Mouse (Mus musculus) frontal cortex, postnatal 14 days (tissue): ENCODE results near the gene Mrpl27.
"Not testable (repeated sequence)": the region's sequence is repeated elsewhere in the genome, so short reads cannot be mapped to it uniquely, and the experiment has no call there.

Source experiments
- DNase-seq, 2 experiments: peaks; one replicate each; pipeline ENCODE4 v3.0.0; 2022; ENCODE audit warnings: low spot score in 2 of 2

Mrpl27 gene

DNA sequence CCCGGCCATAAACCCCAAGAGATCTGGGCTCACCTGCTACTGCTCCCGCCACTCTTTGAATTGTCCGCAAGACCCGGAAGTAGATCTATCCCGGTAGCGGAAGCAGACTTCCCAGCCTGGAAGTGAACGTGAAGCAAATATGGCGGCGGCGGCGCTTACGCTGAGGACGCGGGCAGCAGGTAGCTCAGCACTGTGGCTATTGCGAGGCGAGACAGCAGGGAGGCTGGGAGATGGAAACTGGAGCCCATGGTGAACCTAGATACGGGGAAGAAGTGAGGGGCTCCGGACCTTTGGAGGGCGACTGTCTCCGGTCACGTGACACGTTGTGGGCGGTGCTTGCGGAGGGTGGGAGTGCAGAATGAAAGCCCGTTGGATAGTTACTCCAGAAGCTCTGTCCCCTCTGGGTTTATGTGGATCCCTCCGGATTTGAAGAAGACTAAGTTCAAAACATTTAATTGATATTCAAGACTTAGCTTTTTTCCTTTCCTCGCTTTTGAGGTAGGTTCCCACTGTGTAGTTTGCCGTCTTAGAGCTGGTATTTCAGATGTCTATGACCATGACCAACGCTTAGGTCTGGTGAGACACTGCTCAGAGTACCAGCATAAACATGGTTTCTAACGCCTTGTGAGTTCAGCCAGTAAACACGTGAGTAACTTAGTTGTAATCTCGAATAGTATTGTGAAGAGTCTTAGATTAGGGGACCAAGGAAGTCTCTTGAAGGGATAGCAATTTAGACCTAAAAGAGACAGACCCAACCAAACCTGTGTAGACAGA lies at the start of gene Mrpl27, which contains the start of gene Eme1:
Mrpl27 (plus strand) TSS at position 105 of the 774 bp plus-strand sequence.
Eme1 (minus strand) TSS at position 302 of the 774 bp plus-strand sequence.
- peak; percentile 70 to 78 for DNase-seq

DNA sequence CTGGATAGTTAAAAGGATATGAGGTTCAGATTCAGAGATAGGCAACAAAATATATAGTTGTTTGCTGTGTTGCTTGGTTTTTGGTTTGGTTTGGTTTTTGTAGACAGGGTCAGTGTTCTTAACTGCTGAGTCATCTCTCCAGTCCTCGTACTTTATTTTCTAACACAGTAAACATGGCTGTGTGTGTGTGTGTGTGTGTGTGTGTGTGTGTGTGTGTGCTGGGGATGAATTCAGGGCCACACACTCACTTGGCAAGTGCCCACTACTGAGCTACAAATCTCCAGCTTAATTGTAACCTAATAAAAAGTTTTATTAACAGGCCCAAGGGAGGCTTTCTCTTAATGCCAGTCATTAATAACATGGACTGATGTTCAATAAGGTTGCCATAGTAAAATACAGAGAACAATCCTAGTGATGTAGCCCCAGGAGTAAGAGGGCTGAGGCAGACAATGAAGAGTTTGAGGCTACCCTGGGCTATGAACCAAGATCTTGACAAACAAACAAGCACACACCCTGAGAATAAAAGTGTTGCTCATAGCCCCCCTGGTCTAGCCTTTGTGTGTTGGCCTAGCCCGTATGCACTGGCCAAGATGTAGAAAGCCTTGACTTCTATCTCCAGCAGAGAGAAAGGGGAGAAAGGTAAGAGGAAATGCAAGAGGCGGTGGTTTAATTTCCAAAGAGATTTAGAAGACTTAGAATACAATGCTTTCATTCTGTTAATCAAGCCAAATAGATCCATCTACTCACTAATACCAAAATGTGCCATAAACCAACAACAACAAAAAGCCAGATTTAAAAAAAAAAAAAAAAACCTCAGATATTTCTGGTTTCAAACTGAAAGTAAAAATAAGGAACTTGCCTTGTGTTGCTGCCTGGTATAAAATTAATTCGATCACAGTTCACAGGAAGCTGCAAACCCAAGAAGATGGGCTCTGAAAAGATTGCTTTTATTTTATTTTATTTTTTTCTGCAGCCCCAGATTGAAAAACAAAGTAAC lies 42.5 kb upstream of the Mrpl27 start:
- no peak for DNase-seq

DNA sequence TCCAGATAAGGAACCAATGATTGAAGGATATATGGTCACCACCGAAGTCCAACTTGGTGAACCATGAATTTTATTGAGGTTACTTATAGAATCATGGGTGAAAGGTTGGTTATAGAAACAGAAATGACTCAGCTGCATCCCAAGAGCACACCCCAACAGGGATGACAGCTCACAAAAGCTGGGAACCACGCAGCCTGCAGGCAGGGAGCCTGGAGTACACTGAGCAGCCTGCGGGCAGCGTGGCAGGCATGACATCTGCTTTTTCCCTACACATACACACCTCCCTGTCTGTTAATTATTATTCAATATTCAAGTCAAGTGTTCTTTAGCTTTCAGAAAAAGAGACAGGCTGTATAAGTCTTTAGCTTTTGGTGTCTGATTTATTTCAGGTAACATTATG lies 39.0 kb upstream of the Mrpl27 start:
- DNase-seq, result no peak

DNA sequence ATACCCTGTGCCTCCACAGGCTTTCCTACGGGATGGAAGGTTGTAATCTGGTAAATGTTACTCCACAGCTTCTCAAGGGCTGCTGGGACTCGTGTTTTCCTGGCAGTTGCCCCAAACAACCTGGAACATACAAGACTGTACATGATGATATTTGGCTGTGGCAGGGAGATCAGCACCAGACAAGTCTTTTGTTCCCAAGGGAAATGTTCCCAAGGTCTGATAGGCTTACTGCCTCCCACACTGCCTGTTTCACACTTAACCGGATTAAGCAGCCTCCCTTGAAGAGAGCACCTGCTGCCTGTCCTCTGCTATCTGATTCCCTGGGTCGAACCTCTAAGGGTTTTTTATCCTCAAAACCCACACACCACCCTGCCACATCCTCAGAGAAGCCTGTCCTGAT lies 38.1 kb upstream of the Mrpl27 start:
- DNase-seq, result no peak

DNA sequence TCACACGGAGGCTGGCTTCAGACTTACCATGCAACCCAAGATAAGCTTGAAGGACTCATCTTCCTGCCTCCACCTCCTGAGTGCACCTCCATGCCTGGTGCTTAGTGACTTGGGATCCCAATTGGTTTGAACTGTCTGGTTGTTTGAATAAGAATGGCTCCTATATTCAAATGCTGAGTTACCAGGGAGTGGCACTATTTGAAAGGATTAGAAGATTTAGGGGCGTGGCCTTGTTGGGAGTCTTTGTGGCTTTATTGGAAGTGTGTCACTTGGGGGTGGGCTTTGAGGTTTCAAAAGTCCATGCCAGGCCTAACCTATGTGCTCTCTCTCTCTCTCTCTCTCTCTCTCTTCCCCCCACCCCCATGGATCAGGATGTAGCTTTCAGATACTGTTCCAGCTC lies 35.9 kb upstream of the Mrpl27 start:
- no peak for DNase-seq

DNA sequence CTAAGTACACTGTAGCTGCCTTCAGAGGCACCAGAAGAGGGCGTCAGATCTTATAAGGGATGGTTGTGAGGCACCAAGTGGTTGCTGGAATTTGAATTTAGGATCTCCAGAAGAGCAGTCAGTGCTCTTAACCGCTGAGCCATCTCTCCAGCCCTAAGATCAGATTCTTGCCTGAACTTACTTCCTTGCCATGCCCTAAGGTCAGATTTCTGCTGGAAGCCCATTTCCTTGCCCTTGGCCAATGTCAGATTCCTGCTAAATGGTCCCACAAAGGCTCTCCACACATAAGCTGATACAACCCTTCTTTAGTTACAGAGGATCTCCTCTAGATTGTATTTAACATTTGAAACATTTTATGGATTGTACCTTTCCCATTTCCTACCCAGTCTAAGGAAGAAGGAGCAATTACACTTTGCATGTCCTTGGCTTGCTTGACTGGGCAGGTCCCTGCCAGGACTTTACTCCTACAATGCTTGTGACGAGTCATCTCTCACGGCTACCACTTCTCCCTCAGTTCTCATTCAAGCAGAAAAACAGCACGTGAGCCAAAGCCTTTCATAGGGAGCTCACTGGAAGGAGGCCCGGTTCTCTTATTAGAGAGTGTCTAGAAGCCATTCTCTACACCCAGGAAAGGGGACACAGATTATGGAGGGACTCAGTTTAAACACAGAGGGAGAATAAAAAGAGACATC lies 32.7 kb upstream of the Mrpl27 start:
- DNase-seq, result no peak

DNA sequence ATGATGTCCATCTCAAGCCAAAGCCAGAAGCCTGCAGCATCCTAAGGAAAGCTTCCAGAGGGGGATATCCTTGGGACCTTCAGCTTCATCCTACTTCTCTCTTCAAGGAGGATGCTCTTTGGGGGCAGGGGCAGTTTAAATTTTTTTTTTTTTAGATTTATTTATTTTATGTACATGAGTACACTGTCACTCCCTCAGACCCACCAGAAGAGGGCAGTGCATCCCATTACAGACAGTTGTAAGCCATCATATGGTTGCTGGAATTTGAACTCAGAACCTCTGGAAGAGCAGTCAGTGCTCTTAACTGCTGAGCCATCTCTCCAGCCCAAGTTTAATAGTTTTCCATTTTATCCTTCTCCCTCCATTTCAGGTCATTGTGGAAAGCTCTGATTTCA lies 32.1 kb upstream of the Mrpl27 start:
- DNase-seq, result no peak

DNA sequence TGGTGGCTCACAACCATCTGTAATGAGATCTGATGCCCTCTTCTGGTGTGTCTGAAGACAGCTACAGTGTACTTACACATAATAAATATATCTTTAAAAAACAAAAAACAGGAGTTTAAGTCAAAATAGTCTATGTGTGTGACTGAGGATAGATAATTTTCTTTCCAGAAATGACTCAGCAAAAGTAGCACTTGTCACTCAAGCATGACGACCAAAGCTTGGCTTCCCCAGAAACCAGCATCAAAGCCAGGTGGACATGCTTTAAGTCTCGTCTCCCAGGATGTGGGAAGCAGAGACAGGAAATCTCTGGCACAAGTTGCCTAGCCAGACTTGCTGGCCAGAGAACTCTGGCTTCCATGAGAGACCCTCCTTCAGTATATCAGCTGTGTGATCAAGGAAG lies 31.4 kb upstream of the Mrpl27 start:
- DNase-seq, result no peak

DNA sequence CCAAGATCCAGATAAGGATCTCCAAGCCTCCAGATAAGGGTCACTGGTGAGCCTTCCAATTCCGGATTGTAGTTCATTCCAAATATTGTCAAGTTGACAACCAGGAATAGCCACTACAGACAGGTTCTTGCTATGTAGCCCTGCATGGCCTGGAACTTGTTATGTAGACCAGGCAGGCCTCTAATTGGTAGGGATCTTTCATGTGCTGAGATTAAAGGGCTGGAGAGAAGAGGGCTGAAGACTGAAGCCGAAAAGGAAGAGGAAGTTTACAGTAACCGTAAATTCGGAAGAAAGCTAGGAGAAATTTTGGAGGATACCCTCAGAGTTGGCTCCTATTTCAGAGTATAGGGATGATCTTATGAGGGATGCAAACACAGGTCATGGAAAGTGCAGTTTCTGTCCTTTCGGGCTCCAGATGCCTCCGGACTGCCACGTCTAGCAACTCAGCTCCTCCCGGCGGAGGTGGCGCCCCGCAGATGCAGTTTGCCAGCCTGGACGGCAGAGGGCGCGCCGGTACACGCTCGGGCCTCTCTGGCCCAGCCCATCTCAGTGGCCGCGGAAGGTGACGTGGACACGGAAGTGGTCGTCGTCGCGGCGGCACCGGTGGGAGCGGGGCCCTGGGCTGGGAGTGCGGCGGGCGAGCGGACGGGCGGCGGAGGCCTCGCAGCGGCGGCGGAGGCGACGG lies 24.2 kb upstream of the Mrpl27 start, which contains the start of gene Lrrc59:
Lrrc59 (plus strand) TSS at position 569 of the 685 bp plus-strand sequence.
- DNase-seq, result peak; percentile 87 to 95

DNA sequence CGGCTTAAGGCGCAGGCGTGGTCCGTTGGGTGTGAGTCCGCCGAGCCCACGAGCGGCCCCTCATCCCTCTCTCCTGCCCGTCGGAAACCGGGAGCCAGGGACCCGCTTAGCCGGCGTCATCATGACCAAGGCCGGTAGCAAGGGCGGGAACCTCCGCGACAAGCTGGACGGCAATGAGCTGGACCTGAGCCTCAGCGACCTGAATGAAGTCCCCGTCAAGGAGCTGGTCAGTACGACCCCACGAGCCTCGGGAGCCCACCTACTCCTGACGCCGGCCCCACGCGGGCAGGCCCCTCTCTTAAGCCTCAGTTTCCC lies 23.7 kb upstream of the Mrpl27 start:
- DNase-seq, result no peak

DNA sequence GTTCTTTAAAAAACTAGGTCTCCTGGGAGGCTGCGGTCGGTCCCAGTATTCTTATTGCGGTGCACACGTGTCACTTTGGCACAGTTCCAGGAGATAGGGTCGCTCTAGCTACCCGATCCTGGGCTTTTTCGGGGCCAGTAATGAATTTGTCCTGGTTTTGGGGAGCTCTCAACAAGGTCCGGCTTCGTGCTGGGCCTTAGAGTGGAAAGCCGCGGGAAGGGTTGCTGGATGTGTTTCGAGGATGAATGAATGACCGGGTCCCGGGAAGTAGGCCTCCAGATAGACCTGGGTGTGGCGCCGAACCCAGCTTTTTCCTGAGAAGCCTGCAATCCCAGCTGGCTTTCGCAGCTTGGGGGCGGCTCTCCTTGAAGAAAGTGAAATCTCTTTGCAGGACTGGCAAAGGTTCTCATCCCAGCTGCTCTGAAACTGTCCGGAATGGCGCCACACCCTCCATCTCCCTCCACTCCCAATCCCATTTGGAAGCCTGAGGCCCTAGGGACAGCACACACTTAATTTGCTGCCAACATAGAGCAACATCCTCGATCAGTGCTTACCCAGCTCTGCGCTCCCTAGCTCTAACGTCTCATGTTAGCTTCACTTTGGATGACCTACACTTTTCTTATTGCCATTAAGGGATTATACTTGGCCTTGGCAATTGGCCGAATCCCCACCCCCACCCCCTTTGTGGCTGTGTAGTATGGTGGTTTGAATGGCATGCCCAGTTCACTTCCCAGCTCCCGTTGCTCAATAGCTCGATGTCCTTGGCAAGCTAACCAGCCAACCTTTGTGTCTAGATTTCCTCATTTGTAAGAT lies 23.2 kb upstream of the Mrpl27 start:
- peak in 1 of 2 experiments; percentile 15 for DNase-seq

DNA sequence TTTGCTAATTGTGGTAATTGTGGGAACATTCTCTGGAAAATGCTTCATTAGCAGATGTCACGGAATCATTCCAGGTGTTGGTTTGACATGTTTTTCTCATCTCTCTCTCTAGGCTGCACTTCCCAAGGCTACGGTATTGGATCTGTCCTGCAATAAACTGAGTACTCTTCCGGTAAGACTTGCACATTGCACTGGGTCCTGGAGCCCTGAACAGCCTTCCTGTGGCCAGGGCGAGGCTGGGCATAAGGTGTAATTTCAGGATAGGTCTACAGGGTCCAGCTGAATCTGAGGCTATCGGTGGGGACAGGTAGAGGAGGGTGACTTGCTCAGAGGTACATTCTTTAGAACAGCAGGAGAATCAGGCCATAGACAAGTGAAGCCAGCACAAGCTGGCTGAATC lies 21.6 kb upstream of the Mrpl27 start:
- no peak for DNase-seq

DNA sequence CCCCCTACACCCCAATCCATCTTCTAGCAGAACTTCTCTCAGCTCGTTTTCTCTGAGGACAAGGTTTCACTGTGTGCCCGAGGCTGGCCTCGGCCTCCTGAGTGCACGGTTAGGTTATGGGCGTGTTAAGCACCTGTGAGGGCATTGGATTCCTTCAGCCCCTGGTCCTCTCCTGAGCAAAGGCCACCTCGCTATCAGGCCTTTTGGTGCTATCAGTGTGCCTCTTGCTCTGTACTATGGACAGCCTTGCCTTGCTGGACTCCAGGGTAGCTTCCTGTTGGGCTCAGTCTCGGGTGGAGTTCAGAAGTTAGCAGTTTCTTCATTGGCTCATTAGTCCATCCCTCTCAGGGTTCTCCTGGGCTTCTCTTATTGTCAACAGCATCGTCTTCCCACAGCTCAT lies 20.6 kb upstream of the Mrpl27 start:
- DNase-seq, result no peak

DNA sequence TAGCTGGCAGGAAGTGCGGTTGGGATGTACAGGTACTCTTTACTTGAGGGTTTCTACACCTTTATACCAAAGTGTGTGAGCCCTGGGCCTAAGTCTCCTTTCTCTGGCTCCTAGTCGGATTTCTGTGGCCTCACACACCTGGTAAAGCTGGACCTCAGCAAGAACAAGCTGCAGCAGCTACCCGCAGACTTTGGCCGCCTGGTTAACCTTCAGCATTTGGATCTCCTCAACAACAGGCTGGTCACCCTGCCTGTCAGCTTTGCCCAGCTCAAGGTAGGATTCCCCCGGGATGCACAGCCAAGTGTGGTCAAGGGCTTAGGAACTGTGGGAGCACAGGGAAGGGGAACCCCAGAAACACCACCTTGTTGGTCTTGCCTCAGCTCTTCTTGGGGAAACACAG lies 19.1 kb upstream of the Mrpl27 start:
- no peak for DNase-seq

DNA sequence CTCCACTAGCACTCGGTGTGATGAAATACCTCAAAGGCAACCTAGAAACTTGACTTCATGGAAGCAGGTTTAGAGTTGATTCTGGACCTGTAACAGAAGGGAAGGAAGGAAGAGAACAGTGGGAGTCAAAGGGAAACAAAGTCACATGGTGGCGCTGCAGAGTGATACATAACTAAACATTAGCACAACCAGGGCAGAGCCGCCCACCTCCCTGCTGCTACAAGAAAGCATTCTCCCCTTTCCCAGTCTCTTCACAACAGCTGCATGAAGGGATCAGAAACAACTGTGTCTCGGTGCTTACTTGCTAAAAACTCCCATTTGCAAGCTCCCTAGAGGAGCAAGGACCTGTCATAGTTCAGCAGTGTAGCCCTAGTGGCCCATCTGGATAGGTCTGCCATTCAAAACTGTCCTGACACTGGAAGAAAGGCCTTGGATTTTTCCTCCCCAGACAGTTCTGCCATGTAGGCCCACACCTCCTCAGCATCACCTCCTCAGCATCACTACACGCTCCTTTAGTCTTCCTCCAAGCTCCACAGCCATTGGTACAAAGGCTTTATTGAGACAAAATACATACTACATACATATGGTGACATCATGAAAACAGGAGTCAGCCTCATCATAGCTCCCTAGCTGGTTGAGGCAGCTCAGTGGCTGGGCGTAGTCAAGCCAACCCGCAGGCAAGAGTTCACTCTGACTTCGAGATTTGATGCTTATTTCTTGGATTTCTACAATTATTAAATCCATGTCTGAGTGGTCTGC lies 8.9 kb upstream of the Mrpl27 start:
- DNase-seq, result no peak

DNA sequence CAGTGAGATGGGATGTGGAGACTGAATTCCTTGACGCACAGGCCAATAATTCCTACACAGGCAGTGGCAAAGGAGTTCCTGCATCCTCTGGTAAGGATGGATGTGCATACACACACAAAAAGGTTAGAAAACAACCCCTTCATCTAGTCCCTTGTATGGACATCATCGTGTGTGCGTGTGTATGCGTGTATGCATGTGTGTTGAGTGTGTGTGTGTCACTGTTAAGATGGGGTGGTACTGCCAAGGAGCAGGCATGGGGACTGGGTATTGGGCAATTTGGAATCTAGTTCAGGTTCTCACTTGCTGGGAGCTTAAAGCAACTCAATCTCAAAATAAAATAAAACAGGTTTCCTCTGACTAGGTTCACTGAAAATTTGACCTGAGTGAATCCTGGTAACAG lies 7.1 kb upstream of the Mrpl27 start:
- no peak for DNase-seq

DNA sequence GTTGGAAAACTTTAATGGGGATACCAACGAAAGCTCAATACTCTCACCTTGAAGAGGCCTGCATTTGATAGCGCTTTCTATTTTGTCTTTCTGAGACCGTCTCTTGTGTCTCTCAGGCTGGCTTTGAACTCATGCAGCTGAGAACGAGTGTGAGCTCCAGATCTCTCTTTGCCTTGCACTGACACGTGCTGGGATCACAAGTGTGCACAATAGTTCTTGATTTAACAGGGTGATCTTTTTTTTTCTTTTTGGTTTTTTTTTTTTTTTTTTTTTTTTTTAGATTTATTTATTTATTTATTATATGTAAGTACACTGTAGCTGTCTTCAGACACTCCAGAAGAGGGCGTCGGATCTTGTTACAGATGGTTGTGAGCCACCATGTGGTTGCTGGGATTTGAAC lies 2.3 kb upstream of the Mrpl27 start:
- not testable (repeated sequence) for DNase-seq

DNA sequence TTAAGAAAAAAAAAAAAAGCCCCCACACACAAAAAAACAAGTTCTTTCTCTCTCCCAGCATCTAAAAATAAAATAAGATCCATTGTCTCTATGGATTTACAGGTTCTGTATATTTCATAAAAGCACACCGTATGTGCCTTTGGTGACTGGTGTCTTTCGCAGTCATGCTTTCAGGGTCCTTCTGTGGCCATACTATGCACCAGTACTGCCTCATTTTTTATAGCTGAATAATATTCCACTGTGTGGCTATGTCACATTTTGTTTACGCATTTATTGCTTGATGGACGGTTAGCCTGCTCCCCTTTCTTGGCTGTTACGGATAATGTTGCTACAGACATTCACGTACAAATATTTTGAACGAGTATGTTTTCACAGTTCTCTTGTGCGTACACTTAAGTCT lies 594 bp upstream of the Mrpl27 start:
- DNase-seq, result no peak

DNA sequence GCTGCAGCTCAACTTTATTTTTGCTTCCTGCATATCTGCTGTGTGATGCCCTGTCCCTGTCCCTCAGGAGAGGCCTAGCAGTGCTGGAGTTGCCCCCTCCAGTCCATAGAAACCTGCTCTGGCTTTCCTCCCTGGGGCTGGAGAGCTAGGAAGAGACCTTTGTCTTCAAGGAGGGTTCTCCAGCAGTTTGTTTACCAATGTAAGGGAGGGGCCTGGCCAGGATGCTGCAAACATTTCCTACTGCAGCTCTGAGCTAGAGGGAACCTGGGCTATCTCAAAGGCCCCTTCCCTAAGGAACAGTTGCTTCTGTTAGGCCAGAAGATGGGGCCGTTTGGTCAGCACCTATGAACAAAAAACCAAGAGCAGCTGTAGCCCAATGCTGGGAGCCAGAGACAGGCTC lies 7.8 kb downstream of the Mrpl27 start:
- no peak for DNase-seq

DNA sequence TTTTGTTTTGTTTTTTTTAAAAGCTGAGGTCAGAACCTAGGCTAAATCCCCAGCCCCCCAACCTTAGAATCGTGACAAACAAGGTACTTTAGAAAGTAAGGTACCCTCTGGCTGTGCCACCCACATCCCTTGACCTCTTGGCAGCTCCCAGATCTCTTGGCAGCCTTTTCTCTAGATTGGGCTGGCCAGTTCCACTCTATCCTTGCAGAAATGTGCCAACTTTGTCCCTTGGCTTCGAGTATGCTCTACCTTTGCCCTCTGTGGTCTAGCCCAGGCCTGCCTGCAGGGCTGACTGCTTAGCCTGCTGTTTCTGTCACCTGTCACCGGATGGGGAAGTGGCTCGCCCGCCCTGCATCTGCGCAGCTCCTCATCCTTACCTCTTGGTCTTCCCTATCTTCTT lies 11.7 kb downstream of the Mrpl27 start:
- no peak for DNase-seq
